Mouse (Mus musculus): ENCODE results near the gene Eml5.

Eml5 gene

DNA sequence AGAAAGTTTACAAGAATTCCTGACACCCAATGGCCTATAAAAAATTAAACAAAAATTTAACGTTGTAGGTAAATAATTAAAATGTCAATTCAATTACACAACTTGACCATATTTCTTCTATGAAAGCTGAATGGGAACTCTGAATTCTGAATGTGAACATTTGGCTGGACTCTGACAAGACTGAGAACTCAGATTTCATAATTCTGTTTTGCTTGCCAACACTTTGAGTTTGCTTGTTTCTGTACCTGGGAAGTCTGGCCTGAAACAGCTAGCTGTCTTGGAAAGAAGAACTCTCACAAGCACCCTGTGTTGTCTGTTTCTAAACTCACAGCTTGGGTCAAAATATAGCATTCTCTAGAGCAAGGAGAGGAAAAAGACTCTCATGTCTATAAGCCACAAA is 67.4 kb downstream of the Eml5 start:
- DNase-seq (ENCODE audit: low read depth, low spot score), result no peak

DNA sequence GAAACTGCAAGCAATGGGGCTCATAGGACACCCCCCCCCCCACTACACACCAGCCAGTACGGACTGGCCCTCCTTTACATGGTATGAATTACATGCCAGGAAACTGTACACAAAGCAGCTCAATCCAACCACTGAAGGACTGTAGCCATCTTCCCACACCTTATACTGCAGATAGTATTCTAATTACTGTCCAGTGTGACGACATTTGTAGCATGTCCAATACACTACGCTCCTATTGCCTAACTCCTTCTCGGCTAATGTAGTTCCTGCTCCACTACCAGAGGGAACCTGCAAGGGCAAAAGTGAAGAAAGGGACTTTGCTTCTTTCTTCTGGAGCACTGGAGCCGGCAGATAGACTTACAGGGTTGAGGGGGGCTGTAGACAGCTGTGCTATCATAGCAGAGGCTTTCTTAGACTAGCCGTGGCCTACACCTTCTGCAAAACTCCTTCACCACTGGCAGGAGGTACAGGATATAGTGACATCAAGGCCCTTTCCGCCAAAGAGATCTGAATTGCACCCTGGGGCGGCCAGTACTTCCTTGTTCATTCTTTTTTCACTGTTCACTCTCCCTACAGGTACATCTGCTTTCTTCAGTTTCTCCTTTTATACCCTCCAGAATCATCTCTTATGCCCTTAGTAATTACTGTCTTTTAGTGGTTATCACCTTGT is 68.2 kb downstream of the Eml5 start:
- no peak for DNase-seq (ENCODE audit: low read depth, low spot score)

DNA sequence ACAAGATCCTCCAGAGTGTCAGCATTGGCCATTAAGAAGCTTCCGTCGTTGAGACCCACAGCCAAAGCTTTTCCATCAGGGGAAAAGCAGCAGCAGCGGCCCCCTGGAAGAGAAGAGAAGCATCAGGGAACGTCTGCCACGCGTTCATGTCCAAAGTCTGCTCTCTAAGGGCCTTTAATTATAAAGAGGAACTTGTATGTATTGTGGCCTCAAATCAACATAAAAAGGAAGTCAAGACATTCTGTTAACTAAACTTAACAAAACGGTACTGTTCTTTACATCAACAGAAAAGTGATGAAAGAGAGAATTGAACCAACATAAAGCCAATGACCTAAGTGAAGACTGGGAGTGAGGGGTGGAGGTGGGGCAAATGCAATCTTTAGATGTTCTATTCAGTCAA is 70.2 kb downstream of the Eml5 start:
- DNase-seq (ENCODE audit: low read depth, low spot score), result no peak

DNA sequence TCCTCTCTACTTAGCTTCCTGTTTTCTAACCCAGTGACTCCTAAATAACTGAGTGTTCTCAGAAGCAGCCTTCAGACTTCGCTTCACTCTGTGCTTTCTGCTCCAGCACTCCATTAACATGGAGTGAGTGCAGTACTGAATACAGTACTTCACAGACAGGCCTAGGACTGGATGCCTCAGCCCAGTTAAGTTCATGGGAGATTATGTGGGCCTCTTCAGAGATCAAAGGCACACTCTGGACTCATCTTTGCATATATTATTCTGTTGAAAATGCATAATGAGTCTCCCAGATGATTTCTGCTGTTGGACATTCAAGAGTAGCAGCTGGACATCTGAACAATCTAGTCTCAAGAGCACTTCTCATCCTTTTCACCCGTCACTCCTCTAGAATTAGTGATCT is 80.5 kb downstream of the Eml5 start:
- no peak for DNase-seq (ENCODE audit: low read depth, low spot score)

DNA sequence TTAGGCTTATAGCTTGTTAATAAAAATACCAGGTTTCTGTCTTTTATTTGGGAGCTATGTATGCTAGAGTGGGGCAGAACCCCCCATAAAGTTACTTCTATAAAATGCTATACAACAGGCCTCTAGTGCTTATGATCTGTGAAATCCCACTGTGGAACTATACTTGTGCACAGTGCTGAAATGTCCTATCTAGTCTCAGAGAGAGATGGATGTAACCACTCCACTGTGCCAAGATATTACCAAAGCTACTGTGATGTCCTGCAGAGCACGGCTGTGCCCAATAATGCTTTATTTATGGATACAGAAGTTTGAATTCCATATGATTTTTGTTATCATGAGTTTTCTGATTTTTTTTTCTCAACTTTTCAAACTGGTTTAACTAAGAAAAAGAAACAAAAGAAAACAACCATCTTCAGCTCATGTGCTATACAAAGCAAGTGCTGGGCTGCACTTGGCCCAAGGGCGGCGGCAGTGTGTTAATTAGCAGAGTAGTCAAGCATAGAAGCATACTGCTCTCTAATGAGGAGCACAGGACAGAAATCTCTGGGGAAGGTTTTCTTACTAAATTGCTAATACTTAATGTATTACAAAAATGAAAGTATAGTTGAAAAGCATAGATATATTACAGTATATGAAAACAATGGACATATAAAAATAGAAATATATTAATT is 97.1 kb downstream of the Eml5 start:
- no peak for DNase-seq (ENCODE audit: low read depth, low spot score)

DNA sequence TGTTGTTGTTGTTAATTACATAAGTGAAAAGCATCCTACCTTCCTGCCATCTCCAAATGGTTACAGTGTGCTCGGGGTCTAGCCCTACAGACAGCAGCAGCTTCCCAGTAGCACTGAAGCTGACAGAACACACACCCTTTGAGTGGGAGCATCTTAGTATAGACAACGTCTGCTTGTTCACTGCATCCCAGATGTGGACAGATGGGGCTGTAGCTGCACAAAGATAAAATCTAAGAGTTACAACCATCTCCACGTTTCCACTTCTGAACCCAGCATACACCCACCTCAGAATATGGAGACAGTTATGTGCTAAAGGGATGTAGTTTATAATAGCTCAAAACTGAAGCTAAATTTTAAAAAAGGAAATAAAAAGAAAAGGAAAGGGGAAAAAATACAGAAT is 99.0 kb downstream of the Eml5 start:
- DNase-seq (ENCODE audit: low read depth, low spot score), result no peak

DNA sequence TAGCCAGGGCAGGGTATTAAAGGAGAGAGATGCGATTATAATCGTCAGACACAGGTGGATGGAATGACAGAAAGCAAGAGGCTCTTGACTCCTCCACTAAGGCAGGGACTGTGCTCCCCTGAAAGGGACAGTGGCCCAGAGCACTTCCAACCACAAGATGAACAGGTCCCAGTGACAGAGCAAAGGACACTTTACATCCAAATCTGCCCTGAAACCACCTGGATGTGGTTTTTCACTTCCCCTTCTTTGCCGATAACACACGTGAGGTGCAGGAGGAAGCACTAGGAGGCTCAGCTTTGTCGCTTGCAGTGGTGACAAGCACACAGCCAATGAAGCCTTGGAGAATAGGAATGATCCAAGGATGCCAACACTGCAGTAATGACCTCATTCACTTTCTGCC is 101.0 kb downstream of the Eml5 start:
- DNase-seq (ENCODE audit: low read depth, low spot score), result peak; percentile 81

DNA sequence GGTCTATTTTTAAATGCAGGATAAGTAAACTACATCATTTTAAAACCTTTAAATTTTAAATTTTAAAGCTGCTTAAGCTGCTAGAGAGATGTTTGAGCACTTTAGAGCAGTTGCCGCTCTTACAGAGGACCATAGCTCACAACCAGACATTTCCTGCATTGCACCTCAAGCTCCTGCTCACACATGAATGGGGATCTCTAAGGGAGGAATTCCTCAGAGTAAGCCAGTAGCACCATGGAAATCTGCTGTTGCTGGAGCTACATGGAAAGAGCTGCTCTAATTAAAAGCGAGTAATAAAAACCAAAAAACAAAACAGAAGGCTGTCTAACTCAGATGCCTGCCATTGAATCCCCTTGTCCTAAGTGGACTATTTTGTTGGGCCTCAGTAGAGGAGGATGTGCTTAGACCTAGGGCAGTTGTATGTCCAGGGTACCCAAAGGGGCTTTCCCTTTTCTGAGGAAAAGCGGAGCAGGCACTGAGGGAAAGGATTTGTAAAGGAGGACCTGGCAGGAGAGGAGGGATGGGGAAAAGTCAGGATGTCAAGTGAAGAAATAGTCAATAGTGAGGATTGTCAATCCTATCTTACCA is 105.5 kb downstream of the Eml5 start:
- no peak for DNase-seq (ENCODE audit: low read depth, low spot score)

DNA sequence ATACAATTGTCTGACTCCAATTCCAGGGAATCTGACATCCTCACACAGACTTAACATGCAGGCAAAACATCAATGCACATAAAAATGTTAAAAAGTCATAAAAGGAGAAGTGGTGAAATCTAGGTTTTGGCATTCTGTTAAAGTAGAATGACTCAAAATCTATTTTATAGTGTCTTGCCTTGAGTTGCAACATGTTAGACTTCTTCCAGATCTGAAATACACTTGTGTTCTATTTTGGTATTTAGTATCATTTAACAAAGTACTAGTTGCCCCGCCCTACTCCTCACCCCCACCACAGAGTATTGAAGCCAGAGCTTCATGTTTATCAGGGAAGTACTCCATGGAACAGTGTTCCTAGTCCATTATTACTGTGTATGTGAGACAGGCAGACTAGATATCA is 117.0 kb downstream of the Eml5 start:
- DNase-seq (ENCODE audit: low read depth, low spot score), result no peak

DNA sequence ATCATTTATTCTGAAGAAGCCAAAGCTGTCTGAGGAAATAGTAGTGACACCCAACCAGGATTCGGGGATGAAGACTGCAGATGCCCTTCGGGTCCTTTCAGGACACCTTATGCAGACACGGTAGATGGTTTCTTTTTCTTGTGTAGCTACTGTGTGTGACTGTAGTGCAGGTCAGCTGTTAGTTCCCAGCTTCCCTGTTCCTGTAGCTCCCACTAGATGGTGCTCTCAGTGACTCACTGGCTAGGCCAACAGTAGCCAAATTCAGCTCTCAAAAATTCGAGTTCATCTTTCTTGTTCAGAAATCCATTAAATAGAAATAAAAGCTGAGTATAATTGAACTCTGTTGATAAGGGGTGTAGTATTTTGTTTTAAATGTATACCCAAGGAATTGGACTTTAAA is 122.1 kb downstream of the Eml5 start:
- DNase-seq (ENCODE audit: low read depth, low spot score), result peak; percentile 40

DNA sequence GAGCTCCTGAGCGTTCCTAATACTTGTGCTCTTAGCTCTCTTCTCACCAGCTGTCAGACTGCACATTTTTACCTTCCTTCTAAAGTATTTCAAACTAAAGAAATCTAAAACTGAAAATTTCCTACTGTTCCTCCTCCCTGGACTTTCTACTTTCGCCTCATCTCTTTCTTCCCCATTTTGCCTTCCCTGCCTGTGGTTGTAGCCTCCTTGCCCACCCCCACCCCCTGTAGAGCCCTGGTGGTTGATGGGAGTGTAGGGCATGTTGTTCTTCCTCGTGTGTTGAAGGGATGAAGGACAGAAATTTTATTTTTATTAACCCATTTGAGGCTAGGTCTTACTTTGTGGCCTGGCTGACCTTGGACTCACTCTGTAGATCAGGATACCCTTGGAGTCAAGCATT is 123.8 kb downstream of the Eml5 start:
- no peak for DNase-seq (ENCODE audit: low read depth, low spot score)

DNA sequence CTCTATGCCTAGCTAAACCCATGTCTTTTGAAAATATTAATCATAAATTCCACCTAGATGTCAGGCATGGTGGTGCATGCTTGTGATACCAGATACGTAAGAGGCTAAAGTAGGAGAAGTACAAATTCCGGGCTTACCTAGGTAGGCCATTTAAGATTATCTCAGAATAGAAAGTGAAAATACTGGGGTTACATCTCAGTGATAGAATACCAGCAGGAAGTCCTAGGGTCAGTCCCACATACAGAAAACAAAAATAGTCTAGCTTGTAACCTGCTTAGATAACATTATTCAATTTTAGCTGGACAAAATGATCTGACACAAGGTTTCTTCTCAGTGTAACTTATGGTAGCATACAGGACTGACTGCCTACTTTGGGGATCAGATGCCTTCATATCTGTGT is 135.0 kb downstream of the Eml5 start:
- no peak for DNase-seq (ENCODE audit: low read depth, low spot score)

DNA sequence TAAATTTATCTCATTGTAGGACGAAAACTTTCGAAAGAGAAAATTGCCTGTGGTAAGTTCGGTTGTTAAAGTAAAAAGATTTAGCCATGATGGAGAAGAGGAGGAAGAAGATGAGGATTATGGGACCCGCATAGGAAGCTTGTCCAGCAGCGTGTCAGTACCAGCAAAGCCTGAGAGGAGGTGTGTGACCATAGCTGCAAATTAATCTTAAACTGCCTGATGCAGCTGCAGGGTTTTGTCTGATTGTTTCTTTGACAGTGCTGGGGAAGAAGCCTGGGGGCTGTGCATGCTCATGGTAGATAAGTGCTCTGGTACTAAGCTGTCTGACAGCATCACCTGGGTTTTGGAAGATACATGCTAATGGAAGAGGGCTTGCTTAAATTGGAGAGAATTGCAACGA is 141.6 kb downstream of the Eml5 start:
- no peak for DNase-seq (ENCODE audit: low read depth, low spot score)

DNA sequence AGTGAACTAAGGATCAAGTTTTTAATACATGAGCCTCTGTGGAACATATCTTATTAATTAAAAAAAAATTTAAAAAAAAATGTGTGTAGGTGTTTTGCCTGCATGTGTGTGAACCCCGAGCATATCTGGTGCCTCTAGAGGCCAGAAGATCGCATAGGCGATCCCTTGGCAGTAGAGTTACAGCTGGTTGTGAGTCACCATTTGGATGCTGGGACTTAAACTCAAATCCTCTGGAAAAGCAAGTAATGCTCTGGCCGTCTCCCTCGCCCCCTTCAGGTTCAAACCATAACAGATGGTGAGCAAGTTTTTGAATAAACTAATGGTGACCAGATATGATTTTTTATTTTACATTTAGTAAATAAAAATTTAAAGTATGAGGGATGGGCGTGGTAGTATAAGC is 143.6 kb downstream of the Eml5 start:
- DNase-seq (ENCODE audit: low read depth, low spot score), result no peak

DNA sequence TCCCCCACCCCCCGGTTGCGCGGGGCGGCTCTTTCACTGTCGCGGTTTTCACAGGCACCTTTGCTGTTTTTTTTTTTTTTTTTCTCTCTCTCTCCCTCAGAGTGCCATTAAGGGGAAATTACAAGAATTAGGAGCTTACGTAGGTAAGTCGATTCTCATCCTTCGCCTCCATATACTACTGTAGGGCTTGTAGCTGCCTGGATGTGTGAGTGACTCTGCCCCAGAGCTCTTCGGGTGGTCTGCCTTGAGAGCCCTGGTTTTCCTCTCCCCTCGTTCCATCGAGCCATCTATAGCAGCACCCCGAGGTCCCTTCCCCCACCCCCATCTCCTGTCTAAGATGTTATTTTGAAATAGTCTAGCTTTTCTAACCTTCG is 153.9 kb downstream of the Eml5 start:
- DNase-seq (ENCODE audit: low read depth, low spot score), result no peak

DNA sequence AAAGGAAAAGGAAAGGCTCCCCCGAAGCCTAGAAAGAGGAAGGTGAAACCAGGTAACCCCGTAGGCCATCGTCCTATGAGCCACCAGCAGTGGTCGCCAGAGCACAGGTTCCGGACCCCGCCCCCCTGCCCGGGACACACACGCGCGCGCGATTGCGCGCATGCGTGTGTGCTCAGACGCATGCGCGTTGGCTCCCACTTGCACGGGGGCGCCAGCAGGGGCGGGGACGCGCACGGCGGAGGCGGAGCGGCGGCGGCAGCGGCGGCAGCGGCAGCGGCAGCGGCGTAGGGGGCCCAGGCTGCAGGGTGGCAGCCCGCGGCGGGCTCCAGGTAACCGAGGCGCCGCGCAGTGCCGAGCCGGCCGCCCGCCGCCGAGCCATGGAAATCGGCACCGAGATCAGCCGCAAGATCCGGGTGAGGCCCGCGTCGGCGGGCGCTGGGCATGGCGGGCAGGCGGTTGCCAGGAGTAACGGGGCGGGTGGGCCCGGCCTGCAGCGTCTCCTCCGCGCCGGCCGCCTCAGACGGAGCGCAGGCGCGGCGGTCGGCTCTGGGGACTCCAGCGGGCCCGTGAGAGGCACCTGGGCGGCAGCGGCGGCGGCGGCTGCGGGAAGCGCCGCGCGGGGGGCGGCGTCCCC is 154.4 kb downstream of the Eml5 start, which contains the start of gene Zc3h14:
Gene Zc3h14, plus strand, starts transcription at position 219 of the 634 bp plus-strand sequence.
- DNase-seq (ENCODE audit: low read depth, low spot score), result peak; percentile 97

DNA sequence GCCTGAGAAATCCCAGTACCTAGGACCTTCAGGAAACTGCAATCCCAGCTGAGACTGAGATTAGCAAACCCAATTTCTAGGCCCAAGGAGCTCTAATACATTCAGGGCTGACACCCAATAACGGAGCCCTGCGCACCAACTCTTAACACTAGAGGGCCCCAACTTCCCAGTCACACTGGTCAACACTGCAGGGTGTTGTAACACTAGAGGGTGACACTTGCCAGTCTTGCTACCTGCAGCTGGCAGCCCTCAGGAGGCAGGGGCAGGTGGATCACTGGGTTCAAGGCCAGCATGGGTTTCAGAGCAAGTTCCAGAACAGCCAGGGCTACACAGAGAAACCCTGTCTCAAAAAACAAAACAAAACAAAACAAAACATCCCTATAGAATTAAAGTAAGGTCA is 155.2 kb downstream of the Eml5 start:
- peak; percentile 88 for DNase-seq (ENCODE audit: low read depth, low spot score)

DNA sequence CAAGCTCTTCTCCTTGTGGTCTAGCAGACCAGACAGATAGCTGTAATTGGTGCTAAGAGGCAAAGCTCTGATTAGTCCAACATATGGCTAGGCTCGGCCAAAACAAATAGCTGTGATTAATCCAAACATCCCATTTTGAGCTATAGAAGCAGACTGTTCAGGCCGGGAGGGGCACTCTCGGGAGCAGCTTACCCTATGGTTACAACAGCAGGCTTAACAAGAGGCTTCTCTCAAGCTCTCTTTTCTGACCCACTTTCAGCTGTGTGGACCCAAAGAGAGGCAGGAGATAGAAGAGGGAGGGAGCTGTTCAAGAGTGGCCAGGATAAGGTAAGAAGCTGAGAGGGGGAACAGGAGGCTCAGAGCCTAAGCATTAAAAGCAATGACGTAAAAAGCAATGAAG is 155.7 kb downstream of the Eml5 start:
- DNase-seq (ENCODE audit: low read depth, low spot score), result no peak

DNA sequence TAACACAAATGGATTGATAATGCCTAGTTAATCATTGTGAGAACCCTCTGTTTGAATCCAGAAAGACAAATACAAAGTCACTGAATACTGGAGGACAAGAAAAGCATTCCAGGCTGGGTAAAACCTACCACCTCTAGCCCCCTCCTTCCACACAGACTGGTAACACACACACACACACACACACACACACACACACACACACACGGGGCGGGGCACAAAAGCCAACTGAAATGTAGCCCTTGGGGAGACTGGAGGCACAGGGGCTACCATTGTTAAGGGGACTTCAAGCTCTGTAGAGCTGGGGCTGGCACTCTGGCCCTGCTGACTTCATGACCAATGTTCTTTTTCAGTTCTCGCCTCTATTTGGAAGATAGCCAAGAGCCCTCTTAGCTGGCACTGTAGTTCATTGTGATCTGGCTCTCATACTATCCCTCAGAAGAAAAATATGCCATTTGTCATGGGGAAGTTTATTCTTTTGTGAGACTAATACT is 160.2 kb downstream of the Eml5 start:
- DNase-seq (ENCODE audit: low read depth, low spot score), result no peak

DNA sequence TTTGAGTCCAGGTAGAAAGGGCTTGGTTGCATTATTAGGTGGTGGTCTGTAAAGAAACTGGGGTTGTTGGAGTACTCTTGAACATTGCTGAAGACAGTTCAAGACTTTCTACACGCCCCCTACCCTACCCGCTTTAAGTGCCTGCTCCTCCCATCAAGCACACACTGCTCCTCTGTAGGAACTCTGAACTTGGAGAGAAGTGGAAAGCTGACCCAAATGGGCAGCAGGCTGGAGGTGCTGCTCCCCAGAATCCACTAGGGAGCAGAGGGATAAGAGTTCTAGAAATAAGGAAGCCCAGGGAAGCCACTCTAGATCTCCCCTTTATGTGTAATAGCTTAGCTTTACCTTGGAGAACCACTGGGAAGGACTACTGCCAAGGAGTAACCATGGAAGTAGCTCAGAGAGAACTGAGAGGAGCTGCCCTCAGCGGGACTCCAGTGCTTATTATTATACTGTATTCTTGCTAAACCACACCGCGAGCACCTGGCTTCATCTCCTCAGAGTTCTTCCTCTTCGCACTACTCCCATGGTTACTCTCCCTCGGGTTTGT is 163.4 kb downstream of the Eml5 start:
- no peak for DNase-seq (ENCODE audit: low read depth, low spot score)

DNA sequence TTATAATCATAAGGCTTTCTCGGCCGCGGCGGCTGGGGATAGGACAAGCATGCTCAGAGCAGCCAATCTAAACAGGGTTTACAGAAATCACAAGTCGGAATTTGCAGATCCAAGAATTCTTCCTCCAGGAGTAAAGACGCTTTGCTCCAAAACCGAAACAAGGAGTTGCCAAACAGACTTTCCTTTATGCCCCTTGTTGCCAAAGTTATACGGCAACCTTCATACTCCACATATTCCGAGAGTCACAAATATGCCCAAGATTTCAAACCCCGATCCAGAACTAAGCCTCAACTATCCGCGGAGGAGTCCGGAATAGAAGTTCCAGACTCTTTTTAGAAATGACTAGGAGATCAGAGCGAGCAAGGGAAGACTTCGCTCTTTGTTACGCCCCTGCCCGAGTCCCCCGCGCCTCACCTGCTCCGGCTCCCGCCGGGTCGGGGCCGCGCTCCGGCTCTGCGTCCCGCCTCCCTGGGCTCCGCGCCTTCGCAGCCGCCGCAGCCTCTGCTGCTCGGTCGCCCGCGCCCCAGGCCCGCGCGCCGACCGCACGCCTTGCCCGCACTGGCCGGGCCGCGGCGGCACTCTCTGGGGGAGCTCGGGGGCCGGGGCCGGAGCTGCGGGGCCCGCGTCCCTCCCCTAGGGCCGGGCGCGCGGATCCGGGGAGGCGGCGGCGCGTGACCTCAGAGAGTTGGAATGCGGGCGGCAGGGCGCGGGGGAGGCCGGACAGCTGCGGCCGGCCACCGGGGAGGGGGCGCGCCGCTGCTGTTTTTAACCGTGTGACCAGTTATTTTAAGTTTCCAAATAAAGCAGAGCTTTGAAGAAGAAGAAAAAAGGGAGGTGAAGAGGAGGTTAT is 164.1 kb downstream of the Eml5 start, which contains the start of gene Ptpn21:
Gene Ptpn21, minus strand, starts transcription at position 455 of the 850 bp plus-strand sequence.
- no peak for DNase-seq (ENCODE audit: low read depth, low spot score)
